8 mouse cellular contexts compared by ENCODE assay signal in the genomic region with DNA sequence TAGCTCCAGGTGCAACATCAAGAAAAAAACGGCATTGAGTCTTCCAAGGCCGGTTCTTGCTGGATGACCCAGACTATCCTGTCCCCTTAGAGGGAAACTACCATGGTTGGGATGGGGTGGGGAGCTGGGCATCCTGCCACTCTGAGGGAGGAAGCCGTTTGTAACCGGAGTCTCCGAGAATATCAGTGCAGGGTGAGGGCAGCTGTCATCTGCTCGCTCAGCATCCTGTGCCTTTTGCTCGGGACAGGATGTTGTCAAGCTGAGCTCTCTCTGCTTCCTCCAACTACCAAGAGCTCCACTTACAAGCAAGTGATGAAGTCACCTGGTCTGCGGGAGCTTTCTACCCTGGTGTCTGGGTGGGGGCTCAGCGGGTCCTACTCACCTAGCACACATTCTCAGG. TPM values are rescaled to one million over a fixed set of nuclear protein-coding genes. Genes with fewer than 3 reads are reported as not detected.
DNase-seq lines count a peak whose midpoint lies in the region; ATAC-seq lines count a peak whose summit lies in the region.

No protein-coding gene starts in this region.

- H3K4me1 ChIP-seq in embryonic facial prominence, embryonic 14.5 days (ENCODE audit: control insufficient read depth, insufficient read depth, low read length), result peaks cover 4% of the 10 kb centered on the region; the same call in 1 of the 2 replicates
- peaks cover 18% of the 10 kb centered on the region for H3K4me1 ChIP-seq in embryonic facial prominence, embryonic 10.5 days

- peak; percentile 47 for DNase-seq in embryonic facial prominence, embryonic 14.5 days (ENCODE audit: low spot score)
- DNase-seq in embryonic facial prominence, embryonic 10.5 days (ENCODE audit: low spot score), result no peak
- DNase-seq in CD4-positive helper T cell, adult 2 months (ENCODE audit: low read depth, low spot score), result peak; percentile 86
- peak; percentile 44 for DNase-seq in kidney, adult 18-20 months
- peak; percentile 76 for DNase-seq in lung, postnatal 36 days
- DNase-seq in layer of hippocampus, adult 9-11 months, result no peak

- H3K27ac ChIP-seq in embryonic facial prominence, embryonic 14.5 days (replicated peaks; ENCODE audit: low read depth, low read length), result no peak overlapping the region
- no peak overlapping the region for H3K27ac ChIP-seq in embryonic facial prominence, embryonic 10.5 days (replicated peaks)

- peaks cover 23% of the 10 kb centered on the region for H3K36me3 ChIP-seq in embryonic facial prominence, embryonic 14.5 days (ENCODE audit: control insufficient read depth, insufficient read depth, low read length)
- peaks cover 30% of the 10 kb centered on the region for H3K36me3 ChIP-seq in embryonic facial prominence, embryonic 10.5 days (replicated peaks)

- ATAC-seq in embryonic facial prominence, embryonic 14.5 days (ENCODE audit: low read depth), result no peak
- ATAC-seq in frontal cortex, adult (ENCODE audit: low TSS enrichment), result no peak
- ATAC-seq in granulocyte monocyte progenitor cell, adult 5-6 weeks (replicated peaks; ENCODE audit: poor library complexity, severe bottlenecking), result no peak

- 62% methylated on average over 9 of the region's 9 CpGs for WGBS in embryonic facial prominence, embryonic 14.5 days
- WGBS in embryonic facial prominence, embryonic 10.5 days, result 77% methylated on average over 9 of the region's 9 CpGs

- H3K4me2 ChIP-seq in embryonic facial prominence, embryonic 14.5 days (ENCODE audit: low read depth, low read length), result no peak overlapping the region

- no peak overlapping the region for H3K9ac ChIP-seq in embryonic facial prominence, embryonic 14.5 days (ENCODE audit: low read depth, low read length)

- no peaks in the 10 kb centered on the region for H3K9me3 ChIP-seq in embryonic facial prominence, embryonic 14.5 days (ENCODE audit: control insufficient read depth, low read length)
- no peaks in the 10 kb centered on the region for H3K9me3 ChIP-seq in embryonic facial prominence, embryonic 10.5 days

- no peaks in the 10 kb centered on the region for H3K27me3 ChIP-seq in embryonic facial prominence, embryonic 14.5 days (replicated peaks; ENCODE audit: control insufficient read depth, insufficient read depth, low read length)
- H3K27me3 ChIP-seq in embryonic facial prominence, embryonic 10.5 days (replicated peaks; ENCODE audit: low read depth, poor library complexity, severe bottlenecking), result no peaks in the 10 kb centered on the region

- no peak overlapping the region for H3K4me3 ChIP-seq in embryonic facial prominence, embryonic 14.5 days (ENCODE audit: low read depth, low read length)
- H3K4me3 ChIP-seq in embryonic facial prominence, embryonic 10.5 days, result no peak overlapping the region

RNA-seq across cellular contexts. Expression of gene Csnk1g2, which starts 4.5 kb away (rescaled TPM):
- 104 and 125 TPM in 2 replicates for polyA plus RNA-seq in embryonic facial prominence, embryonic 14.5 days (2014; fragmentation: Nextera tagmentation; extraction: Ambion mirVana)
- 198 TPM in 2 replicates for polyA plus RNA-seq in embryonic facial prominence, embryonic 10.5 days (2016; fragmentation: Nextera tagmentation; extraction: Ambion mirVana)
- 47.7 and 65.2 TPM in 2 replicates for total RNA-seq in granulocyte monocyte progenitor cell, adult 5-6 weeks (2014; fragmentation: Nextera tagmentation)
- total RNA-seq in granulocyte monocyte progenitor cell, adult 5-6 weeks (2017), result 112 and 127 TPM in 2 replicates

RNA-seq across cellular contexts. Expression of gene Gm49322, which starts 12.4 kb away (rescaled TPM):
- 1.9 and 2.5 TPM in 2 replicates for polyA plus RNA-seq in embryonic facial prominence, embryonic 14.5 days (2014; fragmentation: Nextera tagmentation; extraction: Ambion mirVana)
- 5.7 and 6.4 TPM in 2 replicates for polyA plus RNA-seq in embryonic facial prominence, embryonic 10.5 days (2016; fragmentation: Nextera tagmentation; extraction: Ambion mirVana)
- 3.1 TPM in 1 of 2 replicates, not detected in the other for total RNA-seq in granulocyte monocyte progenitor cell, adult 5-6 weeks (2014; fragmentation: Nextera tagmentation)
- 0.39 TPM in 1 of 2 replicates, not detected in the other for total RNA-seq in granulocyte monocyte progenitor cell, adult 5-6 weeks (2017)

RNA-seq across cellular contexts. Expression of gene Adat3, which starts 15.5 kb away (rescaled TPM):
- 6.1 and 6.2 TPM in 2 replicates for polyA plus RNA-seq in embryonic facial prominence, embryonic 14.5 days (2014; fragmentation: Nextera tagmentation; extraction: Ambion mirVana)
- polyA plus RNA-seq in embryonic facial prominence, embryonic 10.5 days (2016; fragmentation: Nextera tagmentation; extraction: Ambion mirVana), result 10.9 and 14.1 TPM in 2 replicates
- 0.79 TPM in 1 of 2 replicates, not detected in the other for total RNA-seq in granulocyte monocyte progenitor cell, adult 5-6 weeks (2014; fragmentation: Nextera tagmentation)
- total RNA-seq in granulocyte monocyte progenitor cell, adult 5-6 weeks (2017), result 0.34 and 0.67 TPM in 2 replicates

RNA-seq across cellular contexts. Expression of gene Scamp4, which starts 15.5 kb away (rescaled TPM):
- 84.6 and 96.3 TPM in 2 replicates for polyA plus RNA-seq in embryonic facial prominence, embryonic 14.5 days (2014; fragmentation: Nextera tagmentation; extraction: Ambion mirVana)
- 84.8 and 88.2 TPM in 2 replicates for polyA plus RNA-seq in embryonic facial prominence, embryonic 10.5 days (2016; fragmentation: Nextera tagmentation; extraction: Ambion mirVana)
- total RNA-seq in granulocyte monocyte progenitor cell, adult 5-6 weeks (2014; fragmentation: Nextera tagmentation), result 40.5 and 72.3 TPM in 2 replicates
- 10.7 and 11.4 TPM in 2 replicates for total RNA-seq in granulocyte monocyte progenitor cell, adult 5-6 weeks (2017)

RNA-seq across cellular contexts. Expression of gene Abhd17a, which starts 28.0 kb away (rescaled TPM):
- 115 and 124 TPM in 2 replicates for polyA plus RNA-seq in embryonic facial prominence, embryonic 14.5 days (2014; fragmentation: Nextera tagmentation; extraction: Ambion mirVana)
- 79.8 and 84.9 TPM in 2 replicates for polyA plus RNA-seq in embryonic facial prominence, embryonic 10.5 days (2016; fragmentation: Nextera tagmentation; extraction: Ambion mirVana)
- total RNA-seq in granulocyte monocyte progenitor cell, adult 5-6 weeks (2014; fragmentation: Nextera tagmentation), result 27.7 and 36.2 TPM in 2 replicates
- total RNA-seq in granulocyte monocyte progenitor cell, adult 5-6 weeks (2017), result 24.2 and 33.5 TPM in 2 replicates

Comparison
In these comparisons a context has a peak if more than half of its experiments do, and no peak if none do; other contexts are left out.
1. DNase-seq: peak in embryonic facial prominence, embryonic 14.5 days (single experiment), CD4-positive helper T cell, adult 2 months (single experiment), kidney, adult 18-20 months (single experiment) and lung, postnatal 36 days (single experiment); none in embryonic facial prominence, embryonic 10.5 days (single experiment) and layer of hippocampus, adult 9-11 months (single experiment).